Mouse (Mus musculus) gastrocnemius, postnatal 25 days (tissue): Measurements from ENCODE around the gene Sstr5. TPM values are rescaled to one million over a fixed set of nuclear protein-coding genes. Genes with fewer than 3 reads are reported as not detected.

Experiments used
- DNase-seq: peaks from one replicate; pipeline ENCODE4 v3.0.0; 2022
- long read RNA-seq, 2 experiments: library from polyadenylated mRNA; stranded (forward); transcript quantifications; one replicate each; pipeline ENCODE4 v2.0.0; 2021
- total RNA-seq, 2 experiments: library from RNA; stranded (reverse); gene quantifications; 1 replicate in 1 of 2; 2 replicates in 1 of 2; pipeline ENCODE4 v1.2.3; 2021

Sstr5 gene
- not detected for total RNA-seq
- long read RNA-seq, experiment 1 = 0 reads
- long read RNA-seq, experiment 2 = 0 reads

DNA sequence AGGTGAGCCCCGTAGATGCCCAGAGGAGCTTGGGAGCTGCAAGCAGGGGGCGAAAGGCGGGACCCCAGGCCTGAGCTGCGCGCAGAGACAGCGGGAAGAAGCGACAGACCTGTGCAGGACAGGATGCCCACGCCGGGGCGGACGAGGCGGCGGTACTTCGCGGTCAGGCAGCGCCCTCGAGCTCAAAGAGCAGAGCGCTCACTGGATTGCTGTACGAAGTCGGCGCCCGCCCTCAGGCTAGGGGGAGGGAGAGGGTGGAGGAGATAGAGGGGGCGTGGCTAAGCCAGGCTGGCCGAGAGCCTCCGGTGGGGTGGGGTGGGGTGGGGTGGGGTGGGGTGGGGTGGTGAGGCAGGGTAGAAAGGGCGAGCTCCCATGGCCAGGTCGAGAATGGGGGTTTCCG, at the start of gene Sstr5:
Gene Sstr5, minus strand, starts transcription at position 276 of the 400 bp plus-strand sequence.
- DNase-seq = no peak

DNA sequence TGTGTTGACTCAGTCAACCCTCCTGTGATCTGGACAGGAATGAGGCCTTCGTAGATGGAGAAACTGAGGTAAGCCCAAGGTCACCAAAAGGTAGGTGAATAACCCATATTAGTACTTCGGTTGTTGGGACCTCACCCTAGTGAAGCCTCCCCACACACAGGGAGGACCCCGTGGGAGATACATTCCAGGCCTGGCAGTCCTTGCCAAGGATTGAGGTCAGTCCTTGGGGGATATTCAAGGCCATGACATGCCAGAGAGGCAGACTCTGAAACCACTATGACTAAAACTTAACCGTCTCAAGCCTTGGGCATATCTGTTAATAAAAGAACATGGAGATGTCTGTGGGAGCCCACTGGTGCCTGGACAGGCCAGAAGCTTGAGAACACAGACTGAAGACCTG, 44.7 kb upstream of the Sstr5 start:
- DNase-seq = no peak

DNA sequence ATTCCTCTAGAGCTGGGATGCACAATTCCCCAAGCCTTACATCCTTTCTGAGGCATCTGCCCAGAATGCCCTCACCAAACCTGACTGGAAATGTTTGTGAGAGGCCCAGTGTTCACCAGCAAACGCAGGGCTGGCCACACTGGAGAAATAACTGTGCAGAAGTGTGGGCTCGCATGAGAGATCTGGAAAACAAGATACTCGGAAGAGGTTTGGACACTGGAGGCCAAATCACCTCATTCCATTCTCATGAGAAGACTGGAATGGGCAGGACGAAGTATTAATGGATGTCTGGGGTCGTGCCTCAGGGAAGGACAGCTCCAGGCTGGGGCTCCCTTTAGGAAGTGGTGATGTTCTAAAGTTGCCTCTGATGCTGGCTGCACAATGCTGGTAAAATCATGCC, 43.6 kb upstream of the Sstr5 start:
- DNase-seq = no peak

DNA sequence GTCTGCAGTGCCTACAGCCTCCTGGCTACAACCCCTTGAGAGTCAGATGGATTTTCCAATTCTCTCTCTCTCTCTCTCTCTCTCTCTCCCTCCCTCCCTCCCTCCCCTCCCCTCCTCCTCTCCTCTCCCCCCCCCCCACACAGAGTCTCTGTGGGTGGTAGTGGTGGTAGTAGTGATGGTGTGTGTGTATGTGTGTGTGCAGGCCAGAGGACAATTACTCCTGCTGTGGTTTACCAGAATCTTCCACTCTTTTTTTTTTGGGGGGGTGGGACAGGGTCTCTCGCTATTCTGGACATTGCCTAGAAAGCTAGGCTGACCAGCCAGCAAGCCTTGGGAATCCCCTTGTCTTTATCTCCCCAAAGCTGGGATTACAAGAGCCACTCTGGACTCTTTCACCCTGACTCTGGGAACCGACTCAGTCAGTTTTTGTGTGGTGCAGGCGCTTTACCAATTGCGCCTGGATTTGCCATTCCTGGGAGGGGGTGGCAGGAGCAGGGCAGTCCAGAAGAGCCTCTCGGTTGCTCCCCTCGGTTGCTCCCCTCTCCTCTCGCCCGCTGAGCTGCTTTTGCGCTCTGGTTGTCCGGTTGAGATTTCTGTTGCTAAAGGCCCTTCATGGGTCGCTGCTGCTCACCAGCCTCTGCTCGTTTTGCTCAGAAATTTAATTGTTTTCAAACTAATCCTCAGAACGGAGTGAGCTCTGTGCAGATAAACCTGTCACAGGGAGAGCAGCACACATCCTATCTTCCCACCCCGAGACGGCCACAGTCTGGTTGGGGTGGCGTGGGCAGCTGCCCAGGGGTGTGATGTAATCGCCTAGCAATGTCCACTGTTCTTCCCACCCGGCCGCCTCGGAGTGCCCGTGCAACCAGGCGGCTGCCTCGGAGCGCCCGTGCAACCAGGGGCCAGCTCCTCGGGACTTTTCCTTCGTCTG, 42.1 kb upstream of the Sstr5 start:
- DNase-seq = peak; percentile 51

DNA sequence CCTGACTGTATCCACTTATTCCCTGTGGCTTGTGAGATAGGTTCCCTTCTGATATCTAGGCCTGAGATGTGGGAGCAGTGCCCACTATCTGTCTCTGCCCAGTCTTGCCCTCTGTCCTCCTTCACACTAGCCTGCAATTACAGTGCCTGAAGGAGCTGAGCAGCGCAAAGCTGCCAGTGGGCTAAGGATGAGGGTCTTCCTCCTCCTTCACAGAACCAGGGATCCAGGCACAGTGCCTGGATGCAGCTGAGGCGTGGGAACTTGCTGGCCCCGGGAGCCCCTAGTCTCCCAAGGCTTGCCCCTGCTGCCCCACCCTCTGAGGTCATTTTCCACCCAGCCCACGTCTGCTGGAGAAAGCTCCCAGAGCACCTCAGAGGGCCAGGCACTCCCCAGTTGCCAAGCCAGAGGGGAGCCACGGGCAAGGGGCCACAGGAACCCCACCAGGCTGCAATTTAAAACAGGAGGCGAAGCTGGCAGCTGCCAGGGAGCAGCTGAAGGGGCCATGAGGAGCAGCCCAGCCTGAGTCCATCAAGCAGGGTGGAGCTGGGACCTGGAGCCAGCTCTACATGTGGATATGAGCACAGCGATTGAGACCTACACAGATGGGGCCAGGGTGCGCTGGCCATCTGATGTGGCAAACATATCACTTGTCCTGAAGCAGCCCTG, 33.4 kb upstream of the Sstr5 start:
- peak; percentile 29 for DNase-seq

DNA sequence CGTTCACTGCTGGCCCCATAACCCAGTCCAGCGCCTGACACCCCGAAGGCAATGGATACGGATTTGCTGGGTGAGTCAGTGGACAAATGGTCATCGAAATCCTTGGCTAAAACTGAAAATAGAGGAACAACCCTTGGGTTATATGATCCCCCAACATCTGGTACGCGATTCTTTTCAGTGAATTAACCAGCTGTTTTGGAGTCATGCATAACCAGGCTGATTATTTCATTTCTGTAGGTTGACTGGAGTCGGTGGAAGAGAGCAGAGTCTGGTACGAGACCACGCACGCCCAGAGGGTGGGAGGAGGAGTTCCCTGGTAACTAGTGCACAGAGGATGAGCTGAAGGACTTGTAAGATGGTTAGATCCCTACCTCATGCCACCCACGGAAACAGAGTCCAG, 25.0 kb upstream of the Sstr5 start:
- no peak for DNase-seq

DNA sequence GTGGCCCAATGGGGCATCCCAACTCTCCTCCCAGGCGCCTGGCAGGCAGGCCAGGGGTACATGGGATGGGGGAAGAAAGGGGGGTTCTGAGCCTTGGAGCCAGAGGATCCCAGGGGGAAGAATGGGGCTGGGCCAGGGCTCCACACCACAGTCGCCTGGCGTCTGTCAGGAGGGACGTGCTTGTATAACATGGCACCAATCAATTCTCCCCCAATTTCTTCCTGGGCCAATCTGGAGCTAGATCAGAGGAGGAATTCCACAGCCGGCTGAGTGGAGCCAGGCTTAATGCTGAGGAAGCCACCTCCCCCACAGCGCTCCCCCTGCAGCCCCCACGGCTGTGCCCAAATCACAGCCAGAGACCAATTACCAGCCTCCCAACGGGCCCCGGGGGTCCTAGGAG, 23.4 kb upstream of the Sstr5 start:
- DNase-seq = no peak

DNA sequence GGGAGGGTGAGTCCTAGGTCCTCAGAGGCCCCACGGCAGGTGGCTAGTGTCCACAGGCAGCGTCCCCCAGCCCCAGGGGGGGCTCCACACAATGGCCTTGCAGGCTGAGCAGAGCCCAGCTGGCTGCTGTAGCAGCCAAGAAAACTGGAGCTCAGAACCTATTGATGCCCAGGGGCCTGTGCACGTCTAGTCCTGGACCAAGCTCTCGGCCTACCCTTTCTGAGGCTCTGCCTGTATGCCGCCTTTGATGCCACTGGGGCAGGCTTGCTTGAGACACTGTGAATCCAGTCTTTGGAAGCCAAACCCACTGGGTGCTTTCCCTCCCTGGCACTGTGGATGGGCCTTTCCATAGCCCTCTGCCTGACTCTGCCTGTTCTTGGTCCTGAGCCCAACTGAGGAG, 22.4 kb upstream of the Sstr5 start:
- DNase-seq = no peak

DNA sequence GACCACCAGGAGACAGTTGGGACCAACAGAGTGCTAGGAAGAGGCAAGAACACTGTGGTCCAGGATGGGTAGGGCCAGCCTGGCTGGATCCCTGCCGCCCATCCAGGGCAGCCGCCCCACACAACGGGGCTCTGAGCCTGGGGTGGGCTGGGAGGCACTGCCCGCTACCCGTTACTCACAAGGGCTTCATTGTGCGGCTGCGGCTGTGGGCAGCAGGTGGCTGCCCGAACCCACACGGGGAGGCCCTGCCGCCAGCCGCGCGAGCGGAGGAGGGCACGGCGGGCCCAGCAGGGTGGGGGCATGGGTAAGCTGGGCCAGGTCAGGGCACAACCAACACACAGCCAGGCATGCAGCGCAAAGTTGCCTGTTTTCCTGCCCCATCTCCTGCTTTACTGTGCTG, 21.1 kb upstream of the Sstr5 start:
- DNase-seq = no peak

DNA sequence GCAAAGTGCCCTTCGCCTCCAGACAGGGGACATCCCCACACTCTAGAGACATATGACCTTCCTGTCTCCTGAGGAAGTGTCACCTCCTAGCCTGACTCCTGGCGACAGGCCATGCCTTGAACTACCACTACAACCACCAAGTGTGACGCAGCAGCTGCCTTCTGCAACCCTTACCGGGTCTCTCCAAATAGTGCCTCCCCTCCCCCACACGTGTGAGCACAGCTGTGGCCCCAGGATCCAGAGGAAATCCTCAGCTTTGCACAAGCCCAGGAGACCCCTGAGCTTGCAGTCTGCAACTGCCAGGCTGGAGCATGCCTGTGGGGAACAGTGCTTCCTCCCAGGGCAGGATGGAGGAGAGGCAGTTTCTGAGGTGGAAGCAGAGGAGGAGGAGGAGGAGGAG, 19.2 kb upstream of the Sstr5 start:
- DNase-seq = no peak

DNA sequence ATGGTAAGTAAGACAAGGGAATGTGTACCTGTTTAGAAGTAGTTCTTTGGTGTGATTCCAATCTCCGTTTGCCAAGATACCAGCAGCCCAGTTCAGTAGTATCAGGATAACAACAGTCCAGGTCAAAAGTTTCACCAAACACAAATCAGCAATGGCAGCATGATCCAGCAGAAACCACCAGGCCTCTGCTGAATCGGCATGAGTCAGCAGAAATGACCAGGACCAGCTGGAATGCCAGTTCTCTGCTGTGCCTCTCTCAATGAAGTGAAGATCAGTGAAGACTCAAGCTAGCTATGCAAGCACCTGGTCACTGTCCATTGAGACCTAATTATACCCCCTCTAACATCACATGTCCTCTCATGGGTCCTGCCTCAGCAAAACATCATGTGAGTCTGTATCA, 17.0 kb upstream of the Sstr5 start:
- DNase-seq = no peak

DNA sequence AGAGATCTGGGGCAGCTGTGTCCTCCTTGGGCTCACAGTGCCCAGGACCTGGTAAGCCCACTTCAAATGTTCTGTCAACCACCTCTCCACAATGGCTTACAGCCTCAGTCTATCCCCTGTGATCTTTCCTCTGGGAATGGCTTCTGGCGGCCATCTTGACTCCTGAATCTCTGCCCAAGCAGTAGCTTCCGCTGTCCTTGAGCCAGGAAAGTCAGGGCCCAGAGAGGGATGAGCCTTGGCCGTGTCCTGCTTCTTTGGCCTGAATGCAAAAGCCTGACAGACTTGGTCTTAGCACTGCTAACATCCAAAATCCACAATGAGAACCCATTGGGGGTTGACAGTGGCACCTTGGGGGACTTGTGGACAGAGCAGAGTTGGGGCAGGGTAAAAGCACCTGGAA, 14.8 kb upstream of the Sstr5 start:
- no peak for DNase-seq

DNA sequence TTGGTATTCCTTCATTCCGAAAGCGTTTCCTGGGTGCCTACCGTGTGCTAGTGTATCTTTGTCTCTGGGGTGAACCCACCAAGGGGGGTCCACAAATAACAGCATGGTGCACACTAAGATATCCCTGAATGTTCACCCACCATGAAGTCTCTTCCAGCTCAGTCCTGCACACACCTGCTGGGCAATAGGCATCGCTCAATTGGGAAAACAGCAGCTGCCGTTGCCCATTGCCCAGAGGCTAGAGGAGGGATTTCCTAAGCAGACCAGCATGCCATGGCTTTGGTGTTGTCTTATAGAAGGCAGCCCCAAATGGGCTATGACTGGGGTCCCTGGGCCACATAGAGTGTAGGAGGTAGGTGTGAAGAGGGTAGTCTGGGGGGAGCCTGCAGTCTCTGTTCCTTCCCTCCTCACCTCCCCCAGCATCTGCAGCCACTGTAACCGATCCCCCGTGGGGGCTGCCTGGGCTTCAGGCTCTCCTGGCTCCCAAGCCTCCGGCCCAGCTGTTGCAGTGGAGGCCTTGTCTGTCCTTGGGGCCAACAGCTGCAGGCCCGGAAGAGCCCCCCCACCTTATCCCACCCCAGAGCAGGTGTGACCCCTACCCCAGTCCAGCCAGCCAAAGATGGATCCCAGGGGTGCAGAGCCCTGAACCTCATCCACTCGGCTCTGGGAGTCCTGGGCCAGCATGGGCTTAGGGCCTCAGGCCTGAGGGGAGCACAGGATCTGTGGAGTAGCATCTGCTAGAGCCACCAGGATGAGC, 13.2 kb upstream of the Sstr5 start:
- DNase-seq = peak; percentile 31

DNA sequence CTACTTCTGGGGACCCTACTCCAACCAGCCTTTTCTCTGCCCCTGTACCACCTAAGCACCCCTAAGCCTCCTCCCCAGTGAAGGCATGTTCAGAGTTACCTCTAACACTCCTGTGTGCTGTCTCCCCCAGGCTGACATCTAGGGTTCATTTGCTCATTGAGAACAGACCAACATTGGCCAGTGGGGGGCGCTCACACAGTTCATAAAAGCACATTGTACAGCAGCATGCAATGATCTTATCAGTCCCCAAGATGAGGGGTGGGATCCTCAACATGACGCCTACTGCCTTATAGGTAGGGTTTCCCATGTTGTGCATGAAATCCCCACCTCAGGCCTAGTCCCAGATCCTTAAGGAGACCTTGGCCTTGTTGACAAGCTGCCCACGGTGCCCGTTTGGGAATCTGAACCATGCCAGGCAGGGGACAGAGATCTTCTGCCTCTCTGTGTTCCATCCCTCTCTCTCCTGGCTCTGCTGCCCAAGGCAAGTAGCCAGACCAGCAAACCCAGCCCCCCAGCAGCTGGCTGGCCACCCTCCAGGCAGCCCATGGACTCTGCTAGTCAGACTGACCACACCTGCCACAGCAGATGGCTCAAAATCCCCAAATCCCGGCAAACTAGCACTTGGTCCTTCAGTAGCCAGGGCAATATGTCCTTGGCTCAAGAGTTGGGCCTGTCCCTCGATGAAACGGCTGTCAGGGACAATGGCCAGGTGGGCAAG, 11.9 kb upstream of the Sstr5 start:
- peak; percentile 56 for DNase-seq

DNA sequence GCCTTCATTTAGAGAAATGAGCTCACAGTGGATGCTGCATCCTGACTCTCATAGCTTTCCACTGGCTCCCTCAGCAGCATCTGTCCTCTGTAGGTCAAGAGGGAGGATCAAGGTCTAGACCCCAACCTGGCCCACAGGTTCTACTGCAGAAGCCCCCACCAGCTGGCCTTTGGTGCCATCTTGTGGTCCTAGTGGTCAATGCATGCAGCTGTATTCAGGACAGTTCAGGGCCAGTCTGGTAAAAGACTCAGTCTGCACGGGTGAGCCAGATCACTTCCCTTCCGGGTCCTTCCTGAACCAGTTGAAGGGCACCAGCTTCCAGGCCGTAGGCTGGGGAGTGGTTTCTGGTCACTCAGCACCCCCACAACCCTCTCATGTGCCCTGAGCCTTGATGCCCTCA, 10.7 kb upstream of the Sstr5 start:
- DNase-seq = no peak

DNA sequence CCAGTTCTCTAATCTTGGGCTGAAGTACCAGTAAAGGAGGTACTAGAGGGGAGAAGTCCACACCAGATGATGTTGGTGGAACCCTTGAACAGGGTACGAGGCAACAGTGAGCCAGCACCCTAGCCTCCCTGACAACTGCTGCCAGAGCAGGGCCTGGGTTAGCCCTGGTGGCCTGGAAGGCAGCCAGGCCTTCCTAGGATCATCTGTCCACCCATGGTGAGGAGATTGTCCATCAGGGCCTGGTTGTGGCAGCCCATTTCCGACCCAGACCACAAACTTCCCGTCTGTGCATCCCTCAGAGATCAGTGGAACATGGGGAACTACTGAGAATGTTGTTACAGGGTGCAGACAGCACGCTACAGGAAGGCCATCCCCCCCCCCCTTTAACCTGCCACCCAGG, 5.5 kb upstream of the Sstr5 start:
- DNase-seq = no peak

DNA sequence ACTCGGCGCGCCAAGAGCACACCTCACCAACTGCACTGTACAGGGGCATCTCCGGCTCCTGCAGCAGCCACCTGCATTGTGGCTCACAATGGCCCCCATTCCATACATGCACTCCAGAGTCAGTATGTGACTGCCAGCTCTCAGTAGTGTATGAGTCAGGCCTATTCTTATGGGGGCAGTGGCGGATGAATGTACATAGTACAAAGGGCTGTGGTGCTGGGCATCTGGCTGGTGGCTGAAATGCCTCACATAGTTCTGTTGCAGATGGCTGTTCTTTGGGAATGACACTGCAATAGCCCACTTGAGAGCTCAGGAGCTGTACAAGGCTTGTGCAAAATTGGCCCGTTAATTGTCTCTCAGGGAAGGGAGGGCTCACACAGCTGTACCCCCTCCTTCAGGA, 15.0 kb downstream of the Sstr5 start:
- no peak for DNase-seq

DNA sequence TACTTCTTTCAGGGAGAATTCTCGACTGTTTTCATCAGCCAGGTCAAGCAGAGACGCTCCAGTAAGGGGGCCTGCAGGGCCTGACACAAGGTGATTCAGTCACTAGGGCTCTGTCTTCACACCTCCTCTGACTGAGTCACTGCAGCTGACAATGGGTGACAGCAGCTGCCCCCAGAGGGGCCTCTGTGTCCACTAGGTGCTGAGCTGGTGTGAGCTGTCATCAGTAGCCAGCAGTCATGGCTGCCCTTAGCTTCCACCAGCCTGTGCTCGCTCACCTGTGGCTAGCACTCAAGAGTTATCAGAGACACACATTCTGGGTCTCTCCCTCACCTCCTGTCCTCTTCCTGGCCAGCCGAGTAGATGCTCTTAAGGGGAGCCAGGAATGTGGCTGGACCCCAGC, 16.3 kb downstream of the Sstr5 start:
- no peak for DNase-seq

DNA sequence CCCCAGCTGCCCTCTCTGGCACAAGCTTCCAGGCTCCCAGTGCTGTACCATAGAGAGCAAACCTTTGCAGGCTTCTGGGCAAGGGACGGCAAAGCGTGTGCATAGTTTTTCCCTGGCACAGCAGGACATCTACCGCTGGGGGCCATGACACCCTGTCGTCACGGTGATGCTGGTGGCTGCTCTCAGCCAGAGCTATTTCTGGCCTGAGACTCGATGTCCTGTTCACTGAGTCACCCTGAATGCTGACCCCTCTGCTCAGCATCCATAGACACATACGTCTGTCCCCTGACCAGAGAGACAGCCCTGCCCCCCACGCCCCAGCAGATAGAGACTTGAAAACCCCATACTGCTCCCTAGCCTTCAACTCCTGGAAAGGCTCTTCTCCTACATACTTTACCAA, 16.9 kb downstream of the Sstr5 start:
- DNase-seq = no peak

DNA sequence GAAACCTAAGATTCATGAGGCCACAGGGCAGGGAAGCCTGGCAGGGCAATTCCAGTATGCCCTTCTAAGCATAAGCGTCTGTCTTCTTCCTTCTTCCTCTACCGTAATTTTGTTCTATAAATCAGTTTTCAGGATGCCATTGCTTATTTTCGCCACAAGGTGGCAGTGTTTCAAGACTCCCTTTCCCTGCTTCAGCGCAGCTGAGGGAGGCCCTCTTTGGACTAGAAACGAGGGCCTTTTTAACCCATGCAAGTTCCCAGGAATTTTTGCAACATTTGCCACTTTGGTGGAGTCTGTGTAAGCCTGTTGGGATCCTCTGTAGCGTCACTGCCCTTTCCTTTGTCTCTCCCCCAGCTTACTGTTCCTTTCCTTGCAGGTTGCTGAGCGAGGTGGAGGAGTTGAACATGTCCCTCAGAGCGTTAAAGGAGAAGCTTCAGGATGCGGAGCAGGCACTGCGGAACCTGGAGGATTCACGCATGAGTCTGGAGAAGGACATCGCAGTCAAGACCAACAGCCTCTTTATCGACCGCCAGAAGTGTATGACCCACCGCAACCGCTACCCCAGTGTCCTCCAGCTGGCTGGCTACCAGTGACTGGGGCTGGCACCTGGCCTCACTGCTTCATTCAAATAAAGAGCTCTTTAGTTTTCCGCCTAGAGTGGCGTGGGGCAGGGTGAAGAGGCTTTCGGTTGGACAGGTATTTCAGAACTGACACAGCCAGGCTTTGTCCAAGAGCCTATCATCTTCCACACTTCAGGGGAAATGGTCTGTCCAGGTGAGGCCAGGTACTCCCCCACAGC, 20.9 kb downstream of the Sstr5 start:
- DNase-seq = no peak

DNA sequence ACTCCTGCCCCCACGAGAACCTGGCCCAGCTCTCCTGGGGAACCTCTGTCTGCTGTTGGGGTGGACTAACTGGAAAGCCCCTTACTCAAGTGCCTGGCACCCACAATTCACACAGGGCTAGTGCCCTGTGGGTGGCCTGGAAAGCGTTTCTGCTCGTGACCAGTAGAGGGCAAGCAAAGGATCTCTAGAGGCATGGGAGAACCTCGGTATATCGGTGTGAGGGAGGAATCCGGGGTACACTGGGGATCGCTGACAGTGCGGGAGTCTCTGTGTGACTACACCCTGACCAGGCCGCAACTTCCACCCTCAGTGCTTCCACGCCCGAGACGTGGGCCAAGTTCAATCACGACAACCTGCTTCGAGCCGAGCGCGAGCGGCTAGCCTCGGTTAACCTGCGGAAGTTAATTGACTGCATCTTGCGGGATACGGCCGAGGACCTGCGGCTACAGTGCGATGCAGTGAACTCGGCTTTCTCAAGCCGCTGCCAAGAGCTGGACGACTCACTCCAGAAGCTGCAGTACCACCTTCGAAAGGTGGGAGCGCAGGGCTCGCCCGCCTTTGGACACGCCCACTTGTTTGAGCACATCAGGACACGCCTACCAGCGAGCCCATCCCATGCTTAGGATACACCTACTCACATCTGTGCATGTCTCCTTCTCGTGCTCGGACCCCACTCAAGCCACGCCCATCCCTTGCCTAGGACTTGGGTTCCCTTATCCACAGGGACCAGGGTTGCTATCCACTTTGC, 22.6 kb downstream of the Sstr5 start:
- peak; percentile 17 for DNase-seq
